Mouse (Mus musculus) v-Abl transformed pro-B cells (cell line): ENCODE data around the gene Rangrf.
"Not testable (repeated sequence)": the region's sequence is repeated elsewhere in the genome, so short reads cannot be mapped to it uniquely, and the experiment has no call there.

ENCODE experiments used
- in situ Hi-C, 2 experiments: fragments of 400-800 bp; cut with MboI; formaldehyde crosslinking; loops; one replicate each; pipeline ENCODE4 v1.15.1; 2025; ENCODE audit not compliant: unreplicated experiment in 2 of 2

Rangrf gene

GRCm38 (mm10) chr11:68975085-68975484 is at the start of gene Rangrf:
Rangrf (minus strand) TSS chr11:68975185.
- in situ Hi-C loops, result loop anchor here in 1 of 2 experiments (25.0 kb wide), 1 partner anchor 413 kb away; the partner anchor contains the start of gene Mfsd6l

GRCm38 (mm10) chr11:69020691-69021090 is 45.7 kb upstream of the Rangrf start:
- in situ Hi-C loops, result no loop called here

- in situ Hi-C loops, result no loop called here
Observed at GRCm38 (mm10) chr11:69016755-69017154, 41.8 kb upstream of the Rangrf start.

GRCm38 (mm10) chr11:69015644-69016441 is 40.9 kb upstream of the Rangrf start, which contains the start of gene Ctc1:
Ctc1 (plus strand) TSS chr11:69015911.
- in situ Hi-C loops, result no loop called here

GRCm38 (mm10) chr11:69012071-69012601 is 37.2 kb upstream of the Rangrf start:
- in situ Hi-C loops, result no loop called here

GRCm38 (mm10) chr11:69011445-69011844 is 36.5 kb upstream of the Rangrf start:
- in situ Hi-C loops, result not testable (repeated sequence)

GRCm38 (mm10) chr11:69010400-69011323 is 35.7 kb upstream of the Rangrf start:
- in situ Hi-C loops, result no loop called here

- in situ Hi-C loops, result no loop called here
Observed at GRCm38 (mm10) chr11:69009508-69009907, 34.5 kb upstream of the Rangrf start.

- in situ Hi-C loops, result no loop called here
Observed at GRCm38 (mm10) chr11:69008182-69009121, 33.5 kb upstream of the Rangrf start, which contains the start of gene Pfas. Pfas (minus strand) TSS chr11:69008460.

GRCm38 (mm10) chr11:69006575-69006974 is 31.6 kb upstream of the Rangrf start:
- in situ Hi-C loops, result not testable (repeated sequence)

GRCm38 (mm10) chr11:69005193-69005592 is 30.2 kb upstream of the Rangrf start:
- in situ Hi-C loops, result no loop called here

GRCm38 (mm10) chr11:69003592-69003991 is 28.6 kb upstream of the Rangrf start:
- in situ Hi-C loops, result no loop called here

- in situ Hi-C loops, result not testable (repeated sequence)
Observed at GRCm38 (mm10) chr11:69002782-69003181, 27.8 kb upstream of the Rangrf start.

- in situ Hi-C loops, result loop anchor here in 1 of 2 experiments (25.0 kb wide), 1 partner anchor 435 kb away; the partner anchor contains the start of gene Mfsd6l
Observed at GRCm38 (mm10) chr11:68997080-68997479, 22.1 kb upstream of the Rangrf start.

GRCm38 (mm10) chr11:68994377-68994776 is 19.4 kb upstream of the Rangrf start:
- in situ Hi-C loops, result loop anchor here in 1 of 2 experiments (25.0 kb wide), 1 partner anchor 432 kb away; the partner anchor contains the start of gene Mfsd6l

GRCm38 (mm10) chr11:68993122-68993521 is 18.1 kb upstream of the Rangrf start:
- in situ Hi-C loops, result loop anchor here in 1 of 2 experiments (25.0 kb wide), 1 partner anchor 431 kb away; the partner anchor contains the start of gene Mfsd6l

GRCm38 (mm10) chr11:68988341-68988740 is 13.4 kb upstream of the Rangrf start:
- in situ Hi-C loops, result loop anchor here in 1 of 2 experiments (5.0 to 25.0 kb wide), 2 partner anchors 81 to 426 kb away; partner anchors contain the start of gene Mfsd6l

GRCm38 (mm10) chr11:68987365-68987882 is 12.4 kb upstream of the Rangrf start:
- in situ Hi-C loops, result loop anchor here in 1 of 2 experiments (5.0 to 25.0 kb wide), 2 partner anchors 80 to 425 kb away; partner anchors contain the start of gene Mfsd6l
